Mouse (Mus musculus) retina, embryonic 14.5 days (tissue): ENCODE measurements at regions not wholly inside any gene's neighbourhood (a gene's known extent, or its start where the extent isn't known, plus 50 kb on each side); places are given as distances from the start of the nearest gene placed in this dataset.

Experiments
- DNase-seq: peaks from one replicate; pipeline ENCODE4 v3.0.0-alpha.2; 2015; ENCODE audit warnings: low spot score

- peak; percentile 12 for DNase-seq
Measured at GRCm38 (mm10) chr7:60733331-60733994, 593.4 kb upstream of the Snrpn start.

- peak; percentile 70 for DNase-seq
Measured at GRCm38 (mm10) chr7:60728108-60728721, 588.2 kb upstream of the Snrpn start.
